Mouse (Mus musculus): ENCODE measurements at regions not wholly inside any gene's neighbourhood (a gene's known extent, or its start where the extent isn't known, plus 50 kb on each side); places are given as distances from the start of the nearest gene placed in this dataset.

GRCm38 (mm10) chr4:105327711-105328471, 170.7 kb downstream of the Plpp3 start:
- DNase-seq (ENCODE audit: low spot score) = no peak

- DNase-seq (ENCODE audit: low spot score) = peak; percentile 67
These were observed 171.6 kb downstream of the Plpp3 start for GRCm38 (mm10) chr4:105328776-105329175.

GRCm38 (mm10) chr4:105332081-105332480, 174.9 kb downstream of the Plpp3 start:
- no peak for DNase-seq (ENCODE audit: low spot score)

- no peak for DNase-seq (ENCODE audit: low spot score)
These were observed 178.7 kb downstream of the Plpp3 start for GRCm38 (mm10) chr4:105335872-105336271.

GRCm38 (mm10) chr4:105336557-105336956, 179.4 kb downstream of the Plpp3 start:
- DNase-seq (ENCODE audit: low spot score) = no peak

GRCm38 (mm10) chr4:105338131-105338530, 181.0 kb downstream of the Plpp3 start:
- DNase-seq (ENCODE audit: low spot score) = peak; percentile 54

- peak; percentile 46 for DNase-seq (ENCODE audit: low spot score)
These were observed 181.7 kb downstream of the Plpp3 start for GRCm38 (mm10) chr4:105338861-105339260.

GRCm38 (mm10) chr4:105341274-105341673, 184.1 kb downstream of the Plpp3 start:
- DNase-seq (ENCODE audit: low spot score) = no peak

GRCm38 (mm10) chr4:105346846-105347245, 189.7 kb downstream of the Plpp3 start:
- no peak for DNase-seq (ENCODE audit: low spot score)

GRCm38 (mm10) chr4:105347911-105348310, 190.8 kb downstream of the Plpp3 start:
- peak; percentile 56 for DNase-seq (ENCODE audit: low spot score)

- DNase-seq (ENCODE audit: low spot score) = no peak
These were observed 192.4 kb downstream of the Plpp3 start for GRCm38 (mm10) chr4:105349316-105350207.

GRCm38 (mm10) chr4:105352342-105352741, 195.2 kb downstream of the Plpp3 start:
- DNase-seq (ENCODE audit: low spot score) = peak; percentile 63

GRCm38 (mm10) chr4:105352953-105353352, 195.8 kb downstream of the Plpp3 start:
- DNase-seq (ENCODE audit: low spot score) = no peak

GRCm38 (mm10) chr4:105354097-105354496, 196.9 kb downstream of the Plpp3 start:
- no peak for DNase-seq (ENCODE audit: low spot score)

- DNase-seq (ENCODE audit: low spot score) = no peak
These were observed 199.5 kb downstream of the Plpp3 start for GRCm38 (mm10) chr4:105356616-105357015.

GRCm38 (mm10) chr4:105358725-105359124, 201.6 kb downstream of the Plpp3 start:
- DNase-seq (ENCODE audit: low spot score) = no peak

GRCm38 (mm10) chr4:105364496-105364895, 207.3 kb downstream of the Plpp3 start:
- no peak for DNase-seq (ENCODE audit: low spot score)

GRCm38 (mm10) chr4:105365076-105365475, 207.9 kb downstream of the Plpp3 start:
- DNase-seq (ENCODE audit: low spot score) = peak; percentile 10

GRCm38 (mm10) chr4:105376591-105376990, 219.4 kb downstream of the Plpp3 start:
- no peak for DNase-seq (ENCODE audit: low spot score)

- no peak for DNase-seq (ENCODE audit: low spot score)
These were observed 220.5 kb downstream of the Plpp3 start for GRCm38 (mm10) chr4:105377469-105378187.

- DNase-seq (ENCODE audit: low spot score) = no peak
These were observed 227.7 kb downstream of the Plpp3 start for GRCm38 (mm10) chr4:105384826-105385225.

- no peak for DNase-seq (ENCODE audit: low spot score)
These were observed 228.3 kb downstream of the Plpp3 start for GRCm38 (mm10) chr4:105385481-105385880.
